Mouse (Mus musculus): ENCODE measurements at regions not wholly inside any gene's neighbourhood (a gene's known extent, or its start where the extent isn't known, plus 50 kb on each side); places are given as distances from the start of the nearest gene placed in this dataset.
A peak's percentile ranks its signal among the peaks of the same experiment; 100 is the strongest.
"Not testable (repeated sequence)": the region's sequence is repeated elsewhere in the genome, so short reads cannot be mapped to it uniquely, and the experiment has no call there.

DNA sequence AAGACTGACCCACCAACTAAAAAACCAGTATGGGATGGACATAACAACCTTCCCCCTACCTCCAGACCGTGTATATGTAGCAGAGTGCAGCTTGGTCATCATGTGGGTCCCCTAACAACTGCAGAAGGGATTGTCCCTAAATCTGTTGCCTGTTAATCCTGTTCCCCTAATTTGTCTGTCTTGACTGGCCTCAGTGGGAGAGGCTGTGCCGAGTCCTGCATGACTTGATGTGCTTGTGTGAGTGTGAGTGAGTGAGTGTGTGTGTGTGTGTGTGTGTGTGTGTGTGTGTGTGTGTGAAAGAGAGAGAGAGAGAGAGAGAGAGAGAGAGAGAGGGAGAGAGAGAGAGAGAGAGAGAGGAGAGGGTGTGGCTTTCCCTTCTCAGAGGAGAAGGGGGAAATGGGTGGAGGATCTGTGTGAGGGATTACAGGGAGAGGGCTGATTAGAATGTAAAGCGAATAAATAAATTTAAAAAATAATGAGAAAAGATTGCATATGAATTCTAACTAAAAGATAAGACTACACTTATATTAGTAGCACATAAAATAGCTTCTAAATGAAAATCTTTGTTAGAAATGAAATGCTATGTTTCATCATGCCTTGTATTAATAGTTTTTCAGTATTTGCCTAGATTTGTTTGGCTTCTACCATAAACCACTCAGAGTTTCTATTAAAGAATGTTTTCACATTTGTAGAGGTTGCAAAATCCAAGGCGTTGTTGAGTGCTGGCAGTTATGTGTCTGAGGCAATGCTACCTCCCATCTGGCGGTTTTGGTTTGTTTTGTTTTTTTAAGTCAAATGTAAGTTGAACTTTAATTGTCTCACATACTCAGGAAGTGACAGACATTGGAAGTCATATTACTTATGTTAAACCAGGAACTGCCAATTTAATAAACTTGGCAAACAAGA is 740.9 kb downstream of the Abca13 start:
- no peak for DNase-seq
- intact Hi-C loops (cut with DNase I) = no loop called here

DNA sequence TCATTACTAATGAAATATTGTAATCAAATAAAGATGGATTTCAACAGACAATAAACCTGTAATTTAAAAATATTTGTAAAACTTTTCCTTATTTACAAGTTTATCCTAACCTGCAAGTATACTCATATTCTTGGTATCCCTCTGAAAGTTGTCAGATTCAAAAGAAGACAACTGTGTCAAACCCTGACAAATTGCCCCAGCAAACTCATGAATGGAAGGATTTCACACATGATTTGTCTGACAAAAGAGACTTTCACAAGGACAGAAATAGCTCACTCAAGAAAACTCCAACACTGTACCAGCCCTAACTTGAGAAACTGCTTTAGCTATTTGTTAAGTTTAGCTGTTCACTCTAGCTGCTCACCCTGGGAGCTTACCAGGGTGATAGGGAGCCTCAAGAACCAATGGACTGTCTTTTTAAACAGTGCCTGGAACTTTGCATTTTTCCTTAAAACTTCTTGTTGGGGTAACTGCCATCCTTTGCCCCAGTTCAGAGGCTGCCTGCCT is 771.0 kb downstream of the Abca13 start:
- intact Hi-C loops (cut with DNase I) = no loop called here
- no peak for DNase-seq

DNA sequence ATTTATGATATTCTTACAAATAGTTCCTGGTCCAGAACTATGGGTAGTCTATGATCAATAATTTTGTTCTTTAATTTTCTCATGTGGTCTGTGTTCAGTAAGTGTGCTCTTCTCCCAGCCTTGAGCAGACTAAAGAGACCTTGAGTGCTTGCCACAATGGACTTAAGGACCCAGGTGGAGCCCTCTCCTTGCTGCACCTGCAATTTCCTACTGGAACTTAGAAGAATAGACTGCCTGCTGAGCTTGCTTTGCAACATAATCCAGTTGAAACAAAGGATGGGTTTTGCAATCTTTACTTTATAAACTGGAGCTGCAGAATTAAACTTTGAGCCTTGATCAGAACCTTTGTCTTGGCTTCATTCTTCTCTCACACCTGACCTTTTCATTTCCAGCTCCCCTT is 791.2 kb downstream of the Abca13 start:
- intact Hi-C loops (cut with DNase I) = no loop called here
- no peak for DNase-seq

DNA sequence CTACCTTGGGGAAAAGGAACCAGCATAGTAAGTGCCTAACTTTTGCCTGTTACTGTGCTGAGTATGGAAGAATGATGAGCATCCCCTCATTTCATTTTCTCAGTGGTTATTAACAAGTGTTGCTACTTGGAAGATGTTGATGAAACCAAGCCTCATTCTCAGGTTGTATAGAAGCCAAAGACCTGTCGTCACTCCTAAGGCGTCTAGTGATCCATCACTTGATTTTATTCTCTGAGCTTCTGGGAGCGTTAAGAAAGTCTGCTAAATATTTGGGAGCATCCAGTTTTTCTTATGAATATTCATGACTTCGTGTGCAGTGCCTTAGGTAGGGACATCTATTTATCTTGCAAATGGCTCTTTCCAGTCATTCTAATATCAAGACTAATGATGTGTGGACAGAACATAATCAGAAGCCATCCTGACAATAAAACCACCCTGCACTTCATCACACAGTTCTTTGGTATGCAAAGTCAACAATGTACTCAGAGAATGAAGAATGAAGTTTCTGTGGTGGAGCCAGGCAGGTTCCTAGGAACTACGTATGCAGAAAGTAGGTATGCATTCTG is 802.9 kb downstream of the Abca13 start:
- intact Hi-C loops (cut with DNase I) = no loop called here
- peak; percentile 8 to 35 for DNase-seq

DNA sequence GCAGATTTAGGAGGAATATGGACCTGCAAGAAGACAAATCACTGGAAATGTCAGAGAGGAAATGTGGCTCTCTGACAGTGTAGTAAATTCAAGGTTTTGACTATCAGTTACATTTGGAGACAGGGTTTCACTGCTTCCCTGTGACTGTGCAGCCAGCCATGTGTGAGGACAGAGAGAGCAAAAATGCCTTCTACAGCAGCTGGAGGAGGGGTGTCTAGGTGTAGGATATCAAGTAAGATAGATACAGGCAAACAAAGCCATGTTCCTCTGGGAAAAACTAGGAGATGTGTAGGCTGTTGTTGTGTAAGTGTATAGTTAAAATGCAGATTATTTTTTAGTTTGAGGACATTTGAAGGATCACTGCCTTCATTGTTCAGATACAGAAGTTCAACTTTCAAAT is 803.6 kb downstream of the Abca13 start:
- DNase-seq = no peak
- intact Hi-C loops (cut with DNase I) = no loop called here

DNA sequence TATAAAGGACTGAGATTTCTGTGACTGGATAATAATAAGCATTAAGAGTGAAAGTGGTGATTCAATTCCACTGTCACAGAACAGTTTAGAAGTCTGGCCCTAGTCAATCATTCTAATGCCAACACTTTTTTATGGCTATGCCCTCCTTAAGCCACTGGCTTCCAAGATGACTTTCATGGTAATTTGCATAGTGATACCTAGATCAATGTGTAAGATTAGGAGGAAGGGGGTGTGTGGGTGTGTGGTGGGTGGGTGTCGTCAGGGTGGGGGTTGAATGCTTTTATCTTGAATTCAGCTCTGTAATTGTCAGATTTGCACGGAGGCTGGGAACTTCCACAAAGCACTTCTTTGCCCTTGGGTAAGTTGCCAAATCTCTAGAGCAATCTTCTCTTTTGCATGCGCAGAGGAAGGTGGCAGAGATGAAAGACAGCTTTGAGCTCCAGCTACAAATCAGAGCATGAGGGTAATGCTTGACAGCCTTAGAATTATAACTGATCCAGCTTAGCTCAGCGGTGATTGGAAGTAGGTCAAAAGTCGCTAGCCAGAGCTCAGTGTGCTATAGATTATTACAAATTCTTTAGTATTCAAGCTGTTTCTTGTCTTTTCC is 805.9 kb downstream of the Abca13 start:
- DNase-seq = no peak
- intact Hi-C loops (cut with DNase I) = no loop called here

DNA sequence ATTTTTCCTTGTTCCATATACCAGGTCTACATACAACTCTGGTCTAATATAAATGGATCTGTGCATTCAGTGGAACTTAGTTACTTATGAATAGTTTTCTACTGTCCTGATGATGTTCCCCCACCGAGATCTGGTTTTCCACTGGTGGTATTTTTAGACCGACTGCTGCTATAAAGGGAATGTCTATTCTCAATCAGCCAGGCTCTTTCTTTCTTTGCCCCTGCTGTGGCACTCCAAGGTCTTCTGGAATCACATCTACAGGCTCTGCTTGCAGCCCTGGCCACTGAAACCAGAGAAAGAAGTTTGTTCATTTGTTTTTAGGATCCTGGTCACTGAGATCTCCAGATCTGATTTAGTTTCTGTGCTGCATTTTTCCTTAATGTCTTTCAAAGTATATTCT is 810.4 kb downstream of the Abca13 start:
- intact Hi-C loops (cut with DNase I) = no loop called here
- peak; percentile 26 to 32 for DNase-seq

DNA sequence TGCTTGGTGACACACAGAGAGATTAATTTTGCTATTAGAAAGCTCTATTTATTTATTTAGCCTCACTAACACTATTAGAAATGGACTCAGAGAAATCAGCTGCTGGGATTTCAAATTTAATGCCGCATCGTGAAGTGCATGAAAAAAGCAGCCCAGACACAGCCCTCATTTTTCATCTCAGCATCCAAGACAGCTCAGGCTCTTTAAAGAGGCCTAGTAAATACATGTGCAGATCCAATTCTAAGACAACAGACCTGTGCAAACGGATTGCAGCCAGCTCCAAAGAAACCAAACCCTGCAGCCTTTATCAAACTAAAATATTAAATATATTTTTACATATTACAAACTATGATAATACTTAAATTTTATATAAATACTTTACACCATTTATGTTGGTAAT is 815.1 kb downstream of the Abca13 start:
- no peak for DNase-seq
- intact Hi-C loops (cut with DNase I) = no loop called here

DNA sequence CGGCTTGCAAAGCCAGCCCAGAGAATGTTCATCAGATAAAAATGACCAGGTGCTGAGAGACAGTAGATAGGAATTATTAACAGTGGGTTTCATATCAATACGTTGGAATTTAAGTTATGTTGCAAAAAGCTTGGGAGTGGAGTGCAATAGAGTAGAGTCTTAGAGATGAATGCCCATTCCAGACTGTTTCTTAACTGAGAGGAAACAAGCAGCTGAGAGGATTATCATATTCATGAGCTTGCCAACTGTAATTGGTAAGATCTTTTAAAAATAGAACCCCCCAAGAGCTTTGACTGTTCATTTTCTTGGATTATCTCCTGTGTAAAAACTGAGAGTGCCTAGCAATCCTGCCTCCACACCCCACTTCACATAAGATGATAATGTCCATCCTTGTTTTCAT is 854.9 kb downstream of the Abca13 start:
- intact Hi-C loops (cut with DNase I) = no loop called here

DNA sequence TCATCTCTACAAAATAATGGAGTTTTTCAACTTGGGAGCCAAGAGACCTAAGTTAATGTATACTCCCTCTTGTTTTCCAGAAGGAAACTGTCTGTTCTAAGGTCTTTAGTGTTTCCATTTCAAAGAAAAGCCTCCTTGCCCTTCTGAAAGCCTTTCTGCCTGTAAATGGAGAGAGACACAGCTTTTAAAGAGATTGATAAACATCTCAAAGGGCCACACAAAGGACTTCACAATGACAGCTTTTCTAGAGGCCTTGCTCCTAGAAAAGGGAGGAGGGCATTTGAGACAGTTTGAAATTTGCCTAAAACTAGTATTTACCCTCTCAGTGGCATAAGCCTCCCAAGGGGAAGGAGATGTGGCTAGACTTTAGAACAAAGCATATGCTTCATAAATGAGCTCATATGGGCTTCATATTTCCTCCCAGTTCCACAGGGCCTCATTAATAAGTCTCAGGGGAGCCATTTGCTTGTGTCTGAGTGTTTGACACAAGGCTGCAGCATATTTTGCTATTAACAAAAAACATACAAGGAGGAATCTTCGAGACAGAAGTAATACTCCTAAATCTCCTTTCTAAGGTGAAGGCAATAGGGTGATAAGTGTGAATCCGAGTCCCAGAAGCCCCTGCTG is 860.0 kb downstream of the Abca13 start:
- DNase-seq = no peak
- intact Hi-C loops (cut with DNase I) = no loop called here

More for the DNA sequence above, 854.9 kb downstream of the Abca13 start:
- no peak for DNase-seq

DNA sequence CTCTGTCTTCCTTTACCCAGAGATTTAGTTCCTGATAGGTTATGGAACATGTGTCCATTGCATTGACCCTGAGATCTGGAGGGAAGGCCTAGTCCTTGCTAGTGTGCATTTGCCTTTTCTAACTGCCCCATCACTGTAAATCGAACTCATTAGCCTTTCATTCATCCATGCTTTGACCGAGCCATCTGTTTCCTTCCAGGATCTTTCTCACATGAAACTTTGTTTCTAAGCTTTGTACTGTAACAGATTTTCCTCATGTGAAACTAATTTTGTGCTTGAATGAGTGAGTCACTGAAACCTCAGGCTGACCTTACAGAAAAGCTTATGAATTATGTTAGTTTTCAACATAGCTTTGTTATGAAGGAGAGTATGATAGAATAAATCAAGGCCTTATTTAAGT is 880.1 kb downstream of the Abca13 start:
- intact Hi-C loops (cut with DNase I) = no loop called here
- DNase-seq = no peak

DNA sequence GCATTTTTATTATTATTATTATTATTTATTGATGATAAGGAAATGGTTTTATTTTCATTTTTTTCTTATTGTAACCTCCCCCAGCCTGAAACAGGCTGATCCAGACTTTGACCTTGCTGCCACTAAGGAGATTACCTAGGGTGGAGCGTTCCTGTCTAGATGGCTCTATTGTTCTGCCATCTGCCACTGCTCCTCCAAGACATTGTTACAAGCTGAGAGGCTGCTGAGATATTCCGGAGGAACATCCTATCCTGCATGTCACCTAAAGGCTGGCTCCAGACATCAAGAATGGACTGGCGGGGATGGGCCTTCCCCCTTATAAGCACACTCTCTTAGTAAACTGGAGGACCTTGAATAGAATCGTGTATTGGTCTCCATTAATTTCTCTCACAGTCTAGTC is 896.2 kb downstream of the Abca13 start:
- DNase-seq = no peak
- intact Hi-C loops (cut with DNase I) = no loop called here

DNA sequence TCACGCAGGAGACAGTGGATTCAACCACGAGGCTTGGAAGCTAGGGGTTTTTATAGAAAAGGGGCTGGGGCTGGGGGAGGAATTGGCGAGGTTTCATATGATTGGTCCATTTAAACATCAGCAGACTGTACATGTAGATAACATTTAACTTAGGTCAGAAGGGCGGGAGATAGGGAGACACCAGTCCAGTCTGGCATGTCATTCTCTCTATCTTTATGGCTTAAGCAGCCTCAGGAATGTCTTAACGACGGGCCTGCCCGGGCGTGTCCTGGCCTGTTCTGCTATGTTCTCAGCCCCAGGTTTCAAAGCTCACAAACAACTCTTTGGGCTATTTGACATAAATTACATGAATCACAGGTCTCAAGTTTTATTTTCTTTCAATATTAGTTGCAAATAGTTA is 910.6 kb downstream of the Abca13 start:
- intact Hi-C loops (cut with DNase I); DNase-seq: not testable (repeated sequence)

DNA sequence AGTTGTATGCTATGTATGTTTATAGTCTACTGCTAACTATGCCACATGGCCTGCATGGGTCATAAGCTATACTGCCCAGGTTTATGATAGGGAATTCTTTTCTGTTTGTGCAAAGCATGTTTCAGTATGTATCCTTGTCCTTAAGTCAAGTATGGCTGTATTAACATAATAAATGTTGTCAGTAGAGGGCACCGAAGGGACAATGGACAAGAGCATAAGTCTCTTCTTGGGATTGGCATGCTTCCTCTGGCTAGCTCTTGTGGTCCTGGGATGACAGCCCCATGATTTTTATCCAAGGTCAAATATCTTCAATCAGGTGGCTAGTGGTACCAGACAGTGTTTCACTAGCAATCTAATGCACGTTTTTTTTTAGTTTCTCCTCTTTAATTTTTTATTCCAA is 913.3 kb downstream of the Abca13 start:
- no peak for DNase-seq
- intact Hi-C loops (cut with DNase I) = no loop called here

DNA sequence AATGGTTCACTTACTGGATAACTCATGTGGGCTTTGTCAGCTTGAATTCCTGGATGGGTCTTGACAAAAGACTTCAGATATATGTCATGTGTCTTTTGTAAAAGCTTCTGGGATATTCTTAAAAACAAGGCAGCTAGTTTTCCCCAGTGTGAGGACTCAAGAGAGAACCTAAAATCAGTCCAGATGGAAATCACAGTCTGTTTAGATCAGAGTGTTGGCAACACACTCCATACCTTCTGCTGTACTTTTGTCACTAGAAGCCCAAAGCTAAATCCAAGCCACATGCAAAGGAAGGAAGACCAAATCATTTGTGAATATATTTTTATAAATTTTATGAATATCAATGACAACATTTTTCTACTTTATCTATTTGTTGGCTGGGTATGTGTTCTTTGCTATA is 950.4 kb downstream of the Abca13 start:
- intact Hi-C loops (cut with DNase I) = no loop called here

DNA sequence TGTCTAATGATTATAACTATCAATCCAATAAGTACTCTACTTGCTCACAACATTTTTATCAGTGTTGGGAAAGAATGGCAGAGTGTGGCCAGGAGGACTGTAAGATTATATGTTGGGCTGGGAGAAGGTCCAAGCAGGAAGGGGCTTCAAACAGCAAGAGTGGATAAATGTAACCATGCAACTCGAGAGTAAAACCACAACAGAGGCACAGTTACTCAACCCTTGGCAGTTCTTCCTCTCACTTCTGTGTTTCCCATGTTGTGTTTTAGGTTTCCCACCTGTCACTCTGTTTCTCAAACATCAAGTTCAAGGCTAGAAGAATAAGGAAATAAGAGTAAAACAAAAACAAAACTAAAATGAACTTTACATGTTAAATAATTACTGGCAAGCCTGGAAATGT is 957.4 kb downstream of the Abca13 start:
- no peak for DNase-seq
- intact Hi-C loops (cut with DNase I) = no loop called here

More for the DNA sequence above, 950.4 kb downstream of the Abca13 start:
- no peak for DNase-seq

DNA sequence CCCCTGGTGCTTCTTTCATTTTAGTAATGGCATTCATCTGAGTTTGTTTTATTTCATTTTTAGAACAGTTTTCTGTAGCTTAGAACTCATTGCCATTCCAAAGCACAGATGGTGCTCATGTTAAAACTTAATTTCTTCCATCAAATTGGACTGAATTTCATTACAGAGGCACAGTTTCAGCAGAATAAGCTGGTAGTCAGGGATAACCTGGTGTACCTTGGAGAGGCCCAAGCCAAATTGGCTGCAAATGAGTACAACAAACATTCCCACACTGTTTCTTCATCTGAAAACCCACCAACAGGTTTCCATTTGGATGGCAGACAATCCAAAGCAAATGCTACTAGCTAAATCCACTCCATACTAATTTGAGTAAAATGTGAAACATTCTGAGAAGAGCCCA is 960.2 kb upstream of the Vwc2 start:
- DNase-seq = no peak
- intact Hi-C loops (cut with DNase I) = no loop called here

DNA sequence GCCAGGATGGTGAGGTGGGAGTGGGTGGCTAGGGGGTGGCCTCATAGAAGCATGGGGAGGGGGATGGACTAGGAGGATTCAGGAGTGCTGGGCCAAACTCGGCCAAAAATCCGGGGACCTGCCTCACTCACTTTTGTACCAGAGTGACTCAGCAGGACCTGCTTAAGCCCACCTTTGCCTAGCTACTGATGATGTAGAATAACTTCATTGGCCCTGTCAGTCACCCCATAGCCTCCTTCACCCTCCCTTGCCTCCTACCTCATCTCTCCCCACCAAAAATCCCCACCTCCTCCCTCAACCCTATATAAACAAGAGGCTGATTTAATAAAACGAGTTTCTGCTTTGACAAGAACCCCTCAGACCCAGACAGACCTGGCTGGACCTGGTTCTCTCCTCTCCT is 920.3 kb upstream of the Vwc2 start:
- intact Hi-C loops (cut with DNase I) = no loop called here

DNA sequence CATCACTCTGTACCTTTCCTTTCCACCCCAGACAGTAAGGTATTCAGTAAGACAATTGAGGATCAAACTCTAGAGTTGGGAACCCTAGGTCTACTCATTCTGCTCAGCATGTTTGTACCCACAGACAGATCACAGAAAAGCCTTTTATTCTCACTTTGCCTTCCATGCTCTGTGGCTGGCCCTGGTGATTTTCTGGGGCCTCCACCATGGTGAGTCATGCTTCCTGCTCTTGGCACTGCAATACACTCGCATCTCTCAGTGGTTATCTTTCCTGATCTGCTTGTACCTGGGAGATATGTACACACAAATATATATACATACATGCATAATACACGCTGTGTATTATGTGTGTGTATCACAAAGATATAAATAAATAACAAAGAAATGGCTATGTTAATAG is 919.2 kb upstream of the Vwc2 start:
- intact Hi-C loops (cut with DNase I) = no loop called here
- no peak for DNase-seq

More for the DNA sequence above, 920.3 kb upstream of the Vwc2 start:
- DNase-seq = no peak

DNA sequence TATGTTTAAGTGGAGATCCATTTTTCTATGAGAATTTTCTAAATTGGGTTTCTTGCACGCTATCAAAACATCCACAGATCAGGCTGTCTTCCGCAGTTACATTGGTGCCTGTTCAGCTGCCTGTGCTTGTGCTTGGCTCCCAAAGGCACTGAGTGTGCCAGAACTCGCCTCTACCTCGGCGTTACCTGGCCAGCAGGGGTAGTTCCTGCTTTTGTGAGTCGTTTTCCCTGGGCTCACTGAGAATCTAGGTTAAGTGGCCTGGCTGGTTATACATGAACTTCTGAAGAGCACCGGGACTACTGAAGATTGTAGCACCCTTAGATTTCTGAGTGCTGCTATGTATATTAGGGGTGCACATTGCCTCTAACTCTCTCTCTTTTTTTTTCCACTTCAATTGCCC is 913.0 kb upstream of the Vwc2 start:
- intact Hi-C loops (cut with DNase I) = no loop called here
- no peak for DNase-seq

DNA sequence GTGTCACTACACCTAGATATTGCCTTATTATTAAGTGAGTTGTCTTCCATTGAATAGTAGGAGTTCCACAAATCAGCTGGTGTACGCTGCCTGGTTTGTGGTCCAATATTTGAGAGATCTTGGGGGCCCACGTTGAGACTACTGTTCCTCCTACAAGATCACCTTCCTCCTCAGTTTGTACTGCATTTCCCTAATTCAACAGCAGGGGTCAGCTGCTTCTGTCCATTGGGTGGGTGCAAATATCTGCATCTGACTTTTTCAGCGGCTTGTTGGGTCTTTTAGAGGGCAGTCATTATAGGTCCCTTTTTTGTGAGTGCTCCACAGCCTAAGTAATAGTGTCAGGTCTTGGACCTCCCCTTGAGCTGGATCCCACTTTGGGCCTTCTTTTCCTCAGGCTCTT is 908.8 kb upstream of the Vwc2 start:
- intact Hi-C loops (cut with DNase I) = no loop called here
- no peak for DNase-seq

All from heart, postnatal 10 days (tissue).